Mouse (Mus musculus): ENCODE measurements at regions not wholly inside any gene's neighbourhood (a gene's known extent, or its start where the extent isn't known, plus 50 kb on each side); places are given as distances from the start of the nearest gene placed in this dataset.

DNA sequence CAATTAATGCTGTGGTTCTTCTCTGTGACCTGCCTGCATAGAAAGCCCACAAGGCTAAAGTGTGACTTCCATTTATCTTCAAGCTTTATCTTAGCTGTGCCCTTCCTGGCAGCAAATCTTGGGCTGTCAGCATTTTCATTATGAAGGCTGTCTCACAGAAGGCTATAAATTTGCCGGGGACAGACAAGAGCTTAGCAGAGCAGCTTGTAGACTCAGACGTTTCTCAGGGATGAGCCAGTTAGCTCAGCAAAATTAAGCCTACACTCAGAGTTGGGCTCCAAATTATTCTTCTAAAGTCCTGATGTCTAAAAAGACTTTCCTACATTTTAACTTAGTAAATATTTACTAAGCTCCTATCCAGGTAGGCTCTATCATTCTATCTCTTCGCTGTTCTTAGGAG lies 112.9 kb upstream of the Ngly1 start:
- Histone ChIP-seq H3K4me1 (replicated peaks) (no peaks in the 10 kb centered on the region), H3K9me3 (no peaks in the 10 kb centered on the region), H3K4me3 (no peak overlapping the region), H3K27me3 (ENCODE audit: insufficient read depth, poor library complexity, severe bottlenecking) (no peaks in the 10 kb centered on the region), H3K27ac (no peak overlapping the region), H3K36me3 (no peaks in the 10 kb centered on the region)
- no peak for DNase-seq (ENCODE audit: low spot score)
- 85% methylated on average over 3 of the region's 3 CpGs for WGBS

DNA sequence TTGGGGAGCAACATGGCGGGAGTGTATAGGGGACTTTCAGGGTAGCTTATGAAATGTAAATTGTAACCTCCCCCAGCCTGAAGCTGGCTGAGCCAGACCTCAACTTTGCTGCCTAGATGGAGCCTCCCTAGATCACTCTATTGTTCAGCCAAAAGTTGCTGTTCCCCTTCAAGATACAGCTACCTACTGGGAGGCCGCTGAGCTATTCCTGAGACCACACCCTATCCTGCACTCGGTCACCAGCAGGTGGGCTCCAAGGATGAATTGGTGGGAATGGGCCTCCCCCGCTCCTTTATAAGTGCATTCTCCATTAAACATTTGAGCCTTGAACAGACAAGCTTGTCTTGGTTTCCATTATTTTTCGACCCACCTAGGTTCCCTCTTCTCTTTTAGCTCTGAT lies 104.8 kb upstream of the Ngly1 start:
- Histone ChIP-seq H3K4me1 (replicated peaks) (no peaks in the 10 kb centered on the region), H3K27ac (no peak overlapping the region), H3K36me3 (no peaks in the 10 kb centered on the region), H3K9me3 (no peaks in the 10 kb centered on the region), H3K4me3 (no peak overlapping the region), H3K27me3 (ENCODE audit: insufficient read depth, poor library complexity, severe bottlenecking) (no peaks in the 10 kb centered on the region)
- no peak for DNase-seq (ENCODE audit: low spot score)
- 81% methylated on average over 5 of the region's 5 CpGs for WGBS

DNA sequence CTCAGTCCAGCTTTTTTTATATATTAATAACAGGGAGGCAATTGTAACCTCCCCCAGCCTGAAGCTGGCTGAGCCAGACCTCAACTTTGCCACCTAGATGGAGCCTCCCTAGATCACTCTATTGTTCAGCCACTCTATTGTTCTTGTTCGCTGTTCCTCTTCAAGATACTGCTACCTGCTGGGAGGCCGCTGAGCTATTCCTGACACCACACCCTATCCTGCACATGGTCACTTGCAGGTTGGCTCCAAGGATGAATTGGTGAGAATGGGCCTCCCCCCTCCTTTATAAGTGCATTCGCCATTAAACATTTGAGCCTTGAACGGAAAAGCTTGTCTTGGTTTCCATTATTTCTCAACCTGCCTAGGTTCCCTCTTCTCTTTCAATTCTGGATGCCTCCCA lies 102.3 kb upstream of the Ngly1 start:
- WGBS, result 43% methylated on average over 4 of the region's 4 CpGs
- no peak for DNase-seq (ENCODE audit: low spot score)
- Histone ChIP-seq H3K27ac (no peak overlapping the region), H3K4me3 (no peak overlapping the region), H3K36me3 (no peaks in the 10 kb centered on the region), H3K4me1 (replicated peaks) (no peaks in the 10 kb centered on the region), H3K9me3 (no peaks in the 10 kb centered on the region), H3K27me3 (ENCODE audit: insufficient read depth, poor library complexity, severe bottlenecking) (no peaks in the 10 kb centered on the region)

DNA sequence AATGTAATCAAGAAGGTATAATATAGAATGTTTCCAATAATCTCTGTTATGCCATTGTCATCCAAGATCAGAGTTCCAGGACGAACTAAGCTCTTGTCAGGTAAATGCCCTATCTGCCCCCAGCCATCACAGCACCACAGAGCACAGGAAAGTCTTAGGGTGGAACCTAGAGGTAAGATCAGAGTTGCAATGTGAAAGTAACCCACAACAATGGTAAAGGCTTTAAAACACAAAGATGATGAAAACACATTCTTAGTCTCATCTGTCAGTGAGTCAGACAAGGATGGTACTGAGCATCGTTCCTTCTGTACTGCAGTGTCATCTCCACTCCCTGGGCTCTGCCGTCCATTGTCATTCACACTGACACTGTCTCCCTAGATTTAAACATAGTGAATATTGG lies 97.3 kb upstream of the Ngly1 start:
- H3K27ac ChIP-seq, result no peak overlapping the region
- no peaks in the 10 kb centered on the region for H3K9me3 ChIP-seq
- H3K4me3 ChIP-seq, result no peak overlapping the region
- no peaks in the 10 kb centered on the region for H3K36me3 ChIP-seq
- WGBS, result 84% methylated on average over 3 of the region's 3 CpGs
- H3K4me1 ChIP-seq (replicated peaks), result no peaks in the 10 kb centered on the region
- DNase-seq (ENCODE audit: low spot score), result no peak
- no peaks in the 10 kb centered on the region for H3K27me3 ChIP-seq (ENCODE audit: insufficient read depth, poor library complexity, severe bottlenecking)

DNA sequence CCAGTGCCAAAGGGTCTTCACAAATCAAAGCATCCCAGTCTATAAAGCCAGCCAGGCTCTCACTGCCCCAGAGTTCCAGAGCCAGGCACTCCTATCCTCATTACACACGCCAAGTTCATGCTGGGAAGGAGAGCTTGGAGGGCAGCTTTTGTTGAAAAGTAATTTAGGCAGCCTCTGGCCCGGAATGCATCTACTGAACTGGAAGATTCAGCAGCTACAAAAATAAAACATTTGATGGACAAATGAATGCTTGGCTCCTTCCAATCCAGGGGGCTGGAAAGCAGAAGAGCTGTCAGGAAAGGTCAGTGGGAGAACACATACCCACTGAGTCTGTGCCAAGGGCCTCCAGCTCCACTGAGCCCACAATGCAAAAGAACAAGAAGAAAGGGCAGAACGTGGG lies 96.4 kb upstream of the Ngly1 start:
- no peaks in the 10 kb centered on the region for H3K36me3 ChIP-seq
- H3K4me3 ChIP-seq, result no peak overlapping the region
- 56% methylated on average over 3 of the region's 3 CpGs for WGBS
- H3K4me1 ChIP-seq (replicated peaks), result no peaks in the 10 kb centered on the region
- no peaks in the 10 kb centered on the region for H3K27me3 ChIP-seq (ENCODE audit: insufficient read depth, poor library complexity, severe bottlenecking)
- no peak overlapping the region for H3K27ac ChIP-seq
- no peaks in the 10 kb centered on the region for H3K9me3 ChIP-seq
- no peak for DNase-seq (ENCODE audit: low spot score)

DNA sequence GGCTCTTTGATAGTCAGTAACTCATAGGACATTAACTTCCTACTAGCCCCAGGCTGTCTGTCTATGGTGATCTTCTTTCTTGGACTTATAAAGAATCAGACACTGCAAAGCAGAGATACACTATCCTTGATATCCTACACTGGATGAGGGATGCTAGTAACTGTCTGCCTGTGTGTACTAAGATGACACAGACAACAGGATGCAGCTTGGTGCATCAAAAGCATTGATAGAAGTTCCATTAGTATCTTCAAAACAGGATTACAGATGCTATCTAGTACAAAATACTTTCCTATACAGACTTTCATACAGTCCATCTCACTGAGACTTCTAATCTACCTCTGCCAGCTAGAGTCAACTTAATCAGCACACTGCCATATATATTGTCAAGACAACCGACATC lies 94.0 kb upstream of the Ngly1 start:
- H3K4me1 ChIP-seq (replicated peaks), result no peaks in the 10 kb centered on the region
- no peak for DNase-seq (ENCODE audit: low spot score)
- WGBS, result 82% methylated on average over 1 of the region's 1 CpGs
- no peak overlapping the region for H3K4me3 ChIP-seq
- H3K36me3 ChIP-seq, result no peaks in the 10 kb centered on the region
- no peaks in the 10 kb centered on the region for H3K27me3 ChIP-seq (ENCODE audit: insufficient read depth, poor library complexity, severe bottlenecking)
- H3K27ac ChIP-seq, result no peak overlapping the region
- no peaks in the 10 kb centered on the region for H3K9me3 ChIP-seq

DNA sequence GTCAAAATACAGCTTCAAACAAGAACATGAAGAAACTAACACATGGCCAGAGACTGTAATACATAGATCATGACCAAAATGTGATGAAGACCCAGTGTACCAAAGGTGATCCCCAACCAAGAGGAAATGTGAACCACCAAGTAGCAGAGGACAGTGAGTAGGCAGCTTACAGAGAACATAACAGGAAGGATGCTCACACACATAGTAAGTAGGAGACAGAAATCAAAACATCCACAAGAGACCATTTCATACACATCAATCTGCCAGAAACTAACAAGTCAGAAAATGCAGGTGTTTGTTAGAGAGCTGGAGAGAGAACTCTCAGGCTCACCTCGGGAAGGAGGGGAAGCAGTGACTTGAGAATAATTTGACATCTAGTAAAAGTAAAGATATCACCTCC lies 78.9 kb upstream of the Ngly1 start:
- H3K36me3 ChIP-seq, result no peaks in the 10 kb centered on the region
- 54% methylated on average over 1 of the region's 1 CpGs for WGBS
- no peaks in the 10 kb centered on the region for H3K4me1 ChIP-seq (replicated peaks)
- no peak overlapping the region for H3K27ac ChIP-seq
- no peak for DNase-seq (ENCODE audit: low spot score)
- no peak overlapping the region for H3K4me3 ChIP-seq
- no peaks in the 10 kb centered on the region for H3K27me3 ChIP-seq (ENCODE audit: insufficient read depth, poor library complexity, severe bottlenecking)
- H3K9me3 ChIP-seq, result no peaks in the 10 kb centered on the region

DNA sequence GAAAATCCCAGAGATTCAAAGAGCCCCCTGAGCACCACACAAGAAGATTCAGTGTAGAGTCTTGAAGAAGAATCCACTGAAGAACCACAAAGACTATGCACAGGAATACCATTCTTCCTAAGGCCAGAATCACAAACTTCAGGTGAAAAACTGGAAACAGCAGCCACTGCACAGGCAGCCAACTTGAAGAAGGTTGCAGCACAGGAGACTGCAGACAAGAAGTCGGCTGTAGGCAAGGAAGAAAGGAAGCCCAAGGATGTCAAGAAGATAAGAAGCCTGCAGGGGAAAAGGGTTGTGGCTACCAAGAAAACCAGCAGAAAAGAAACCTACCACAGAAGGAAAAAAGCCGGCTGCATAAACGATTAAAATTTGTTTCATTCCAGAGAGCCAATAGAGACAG lies 76.8 kb upstream of the Ngly1 start:
- Histone ChIP-seq H3K9me3 (no peaks in the 10 kb centered on the region), H3K36me3 (no peaks in the 10 kb centered on the region), H3K4me1 (replicated peaks) (no peaks in the 10 kb centered on the region), H3K27me3 (ENCODE audit: insufficient read depth, poor library complexity, severe bottlenecking) (no peaks in the 10 kb centered on the region), H3K4me3 (no peak overlapping the region), H3K27ac (no peak overlapping the region)
- 87% methylated on average over 3 of the region's 3 CpGs for WGBS
- DNase-seq (ENCODE audit: low spot score), result no peak

DNA sequence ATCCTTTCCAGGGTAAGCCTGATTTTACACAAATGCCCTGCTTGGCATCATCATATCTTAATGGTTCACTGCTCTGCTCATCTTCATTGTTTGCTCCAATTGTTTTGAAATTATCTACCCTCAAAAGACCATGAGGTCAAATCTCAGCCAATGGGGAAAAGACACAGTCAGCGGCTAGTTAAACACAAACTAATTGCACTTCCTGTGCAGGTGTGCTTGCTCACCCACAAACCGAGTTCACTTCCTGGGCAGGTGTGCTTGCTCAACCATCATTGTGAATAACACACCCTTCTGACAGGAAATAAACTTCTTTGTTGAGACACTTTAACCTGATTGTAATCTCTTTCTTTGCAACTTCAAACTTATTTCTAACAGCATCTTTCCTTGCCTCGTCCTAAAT lies 75.8 kb upstream of the Ngly1 start:
- no peaks in the 10 kb centered on the region for H3K4me1 ChIP-seq (replicated peaks)
- H3K36me3 ChIP-seq, result no peaks in the 10 kb centered on the region
- no peak overlapping the region for H3K27ac ChIP-seq
- no peaks in the 10 kb centered on the region for H3K27me3 ChIP-seq (ENCODE audit: insufficient read depth, poor library complexity, severe bottlenecking)
- no peak overlapping the region for H3K4me3 ChIP-seq
- no peak for DNase-seq (ENCODE audit: low spot score)
- no peaks in the 10 kb centered on the region for H3K9me3 ChIP-seq
- 78% methylated on average over 3 of the region's 3 CpGs for WGBS

DNA sequence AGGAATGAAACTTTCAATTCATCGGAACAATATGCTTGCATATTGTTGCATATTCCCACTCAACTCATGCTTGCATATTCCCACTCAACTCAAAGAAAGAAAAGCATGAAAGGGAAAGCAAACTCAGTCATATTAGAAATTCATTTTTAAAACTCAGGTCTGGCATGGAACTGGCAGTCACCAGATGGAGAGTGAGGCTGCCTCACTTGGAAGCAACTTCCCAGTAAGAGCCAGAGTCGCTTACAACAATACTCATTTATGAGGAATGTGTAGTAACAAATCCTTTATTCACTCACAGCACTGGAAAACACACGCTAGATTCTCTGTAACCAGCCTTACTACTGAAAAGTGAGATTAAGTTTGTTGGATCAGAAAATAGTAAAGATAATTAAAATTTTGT lies 70.9 kb upstream of the Ngly1 start:
- WGBS, result 93% methylated on average over 3 of the region's 3 CpGs

DNA sequence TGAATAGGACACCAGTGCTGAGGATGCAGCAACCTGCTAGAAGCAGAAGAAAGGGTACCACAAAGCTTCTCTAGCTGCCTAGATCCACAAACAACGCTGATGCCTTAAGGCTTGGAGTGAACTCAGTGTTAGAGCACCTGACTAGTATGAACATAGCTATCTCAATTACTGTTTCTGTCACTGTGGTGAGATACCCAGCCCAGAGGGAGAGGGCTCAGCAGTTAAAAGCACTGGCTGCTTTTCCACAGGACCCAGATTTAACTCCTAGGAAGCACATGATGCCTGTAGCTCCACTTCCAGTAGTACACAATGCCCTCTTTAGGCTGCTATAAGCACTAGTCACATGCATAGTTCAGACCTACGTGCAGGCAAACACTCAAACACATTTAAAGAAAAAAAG lies 67.3 kb upstream of the Ngly1 start:
- H3K27me3 ChIP-seq (ENCODE audit: insufficient read depth, poor library complexity, severe bottlenecking), result no peaks in the 10 kb centered on the region
- 77% methylated on average over 2 of the region's 2 CpGs for WGBS
- H3K27ac ChIP-seq, result no peak overlapping the region
- no peaks in the 10 kb centered on the region for H3K4me1 ChIP-seq (replicated peaks)
- H3K36me3 ChIP-seq, result no peaks in the 10 kb centered on the region
- no peak for DNase-seq (ENCODE audit: low spot score)
- no peak overlapping the region for H3K4me3 ChIP-seq
- H3K9me3 ChIP-seq, result no peaks in the 10 kb centered on the region

More for the DNA sequence above, 70.9 kb upstream of the Ngly1 start:
- no peaks in the 10 kb centered on the region for H3K36me3 ChIP-seq
- no peaks in the 10 kb centered on the region for H3K9me3 ChIP-seq
- DNase-seq (ENCODE audit: low spot score), result no peak
- H3K27ac ChIP-seq, result no peak overlapping the region
- no peaks in the 10 kb centered on the region for H3K4me1 ChIP-seq (replicated peaks)
- H3K4me3 ChIP-seq, result no peak overlapping the region
- no peaks in the 10 kb centered on the region for H3K27me3 ChIP-seq (ENCODE audit: insufficient read depth, poor library complexity, severe bottlenecking)

DNA sequence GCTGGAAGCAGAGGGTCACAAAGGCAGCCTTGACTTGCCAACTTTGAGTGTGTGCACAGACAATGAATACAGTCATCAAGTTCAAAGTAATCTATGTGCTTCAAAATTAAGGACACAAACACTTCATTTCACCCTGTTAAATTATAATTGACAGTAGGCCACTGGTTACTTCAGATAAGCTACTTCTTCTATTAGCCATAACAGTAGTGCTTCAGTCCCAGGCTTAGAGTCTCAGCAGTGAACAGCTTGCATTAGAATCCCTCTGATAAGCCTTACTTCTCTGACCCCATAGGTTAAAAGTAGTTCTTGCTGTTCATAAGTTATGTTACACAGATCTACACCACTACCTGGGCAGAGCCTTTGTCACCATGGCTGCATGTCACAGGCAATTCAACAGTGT lies 63.8 kb upstream of the Ngly1 start:
- Histone ChIP-seq H3K4me1 (replicated peaks) (no peaks in the 10 kb centered on the region), H3K9me3 (no peaks in the 10 kb centered on the region), H3K27me3 (ENCODE audit: insufficient read depth, poor library complexity, severe bottlenecking) (no peaks in the 10 kb centered on the region), H3K4me3 (no peak overlapping the region), H3K36me3 (no peaks in the 10 kb centered on the region), H3K27ac (no peak overlapping the region)
- DNase-seq (ENCODE audit: low spot score), result no peak

All from hindbrain, embryonic 10.5 days (tissue).